Mouse (Mus musculus) lung, postnatal 10 days (tissue): ENCODE data around the gene Gne.
"Not testable (repeated sequence)": the region's sequence is repeated elsewhere in the genome, so short reads cannot be mapped to it uniquely, and the experiment has no call there.

Experiments
- DNase-seq: peaks from one replicate; pipeline ENCODE4 v3.0.0; 2021

The Gne gene

GRCm38 (mm10) chr4:44072146-44072872, 11.7 kb downstream of the Gne start:
- peak; percentile 95 for DNase-seq

DNA sequence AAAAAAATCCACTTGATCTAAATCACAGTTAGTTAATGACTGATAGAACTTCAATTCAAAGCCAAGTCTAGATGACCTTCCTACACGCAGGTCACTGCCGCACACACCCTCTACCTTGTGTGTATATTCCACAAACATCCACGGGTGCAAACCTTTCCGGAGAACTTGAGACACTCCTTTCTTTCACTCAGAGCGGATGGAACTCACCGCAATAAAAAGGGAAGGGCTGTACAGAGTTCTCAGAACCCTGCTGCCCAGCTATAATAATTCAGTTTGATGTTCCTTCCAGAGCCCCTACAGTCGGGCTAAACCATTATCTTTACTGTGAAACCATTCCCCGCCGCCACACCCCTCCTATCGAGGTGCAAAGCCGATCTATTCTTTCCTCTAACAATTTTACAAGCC, 12.2 kb downstream of the Gne start:
- DNase-seq: no peak

GRCm38 (mm10) chr4:44070641-44071040, 13.3 kb downstream of the Gne start:
- DNase-seq: no peak

DNA sequence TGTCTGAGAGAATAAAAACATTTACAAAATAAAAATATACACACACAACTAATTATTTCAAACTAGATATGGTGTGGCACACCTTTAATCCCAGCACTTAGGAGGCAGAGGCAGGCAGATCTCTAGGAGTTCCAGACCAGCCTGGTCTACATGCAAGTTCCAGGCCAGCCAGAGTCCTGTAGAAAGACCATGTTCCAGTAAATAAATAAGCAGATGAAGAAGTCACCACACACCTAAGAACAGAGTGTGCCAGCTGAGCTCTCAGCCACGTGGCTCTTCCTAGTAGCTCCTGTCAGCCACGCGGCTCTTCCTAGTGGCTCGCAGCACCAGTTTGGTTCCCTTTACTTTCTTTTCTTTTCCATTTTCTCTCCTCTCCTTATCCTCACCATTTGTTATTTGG, 14.6 kb downstream of the Gne start:
- no peak for DNase-seq

GRCm38 (mm10) chr4:44068736-44069135, 15.2 kb downstream of the Gne start:
- peak; percentile 43 for DNase-seq

- DNase-seq: no peak
Observed at GRCm38 (mm10) chr4:44066891-44067290, 17.1 kb downstream of the Gne start.

- peak; percentile 93 for DNase-seq
Observed at GRCm38 (mm10) chr4:44065355-44066025, 18.5 kb downstream of the Gne start.

DNA sequence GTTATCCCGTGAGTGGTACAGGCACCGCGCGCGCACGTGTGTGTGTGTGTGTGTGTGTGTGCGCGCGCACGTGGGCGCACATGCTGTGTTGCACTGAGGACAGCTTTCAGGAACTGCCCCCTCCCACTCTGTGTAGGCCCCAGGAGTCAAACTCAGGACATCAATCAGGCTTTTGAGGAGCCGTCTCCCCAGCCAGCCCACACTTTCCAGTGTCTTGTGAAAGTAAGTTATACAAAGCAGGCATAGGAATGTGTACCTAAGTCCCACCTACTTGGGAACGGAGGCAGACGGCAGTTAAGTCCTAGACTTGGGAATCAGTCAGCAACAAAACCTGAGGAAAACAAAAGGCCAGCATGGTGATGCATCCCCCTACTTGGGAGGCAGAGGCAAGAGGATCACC, 21.2 kb downstream of the Gne start:
- no peak for DNase-seq

DNA sequence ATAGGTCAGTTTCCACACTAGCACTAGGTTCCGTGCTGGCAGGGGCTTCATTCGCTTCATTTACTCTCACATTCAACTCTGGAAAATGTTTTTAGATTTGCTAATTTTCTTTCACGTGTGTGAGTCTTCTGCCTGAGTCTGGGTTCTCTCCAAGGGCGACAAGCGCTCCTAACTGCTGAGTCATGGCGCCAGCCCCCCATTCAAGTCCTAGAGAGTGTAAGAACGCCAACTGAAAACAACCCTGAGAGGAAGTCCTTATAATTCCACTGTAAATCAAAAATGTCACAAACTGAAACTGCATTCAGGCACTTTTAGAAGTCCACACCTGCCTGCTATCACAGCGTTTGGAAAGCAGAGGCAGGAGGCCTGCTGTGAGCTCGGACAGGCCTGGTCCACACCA, 21.9 kb downstream of the Gne start:
- DNase-seq: no peak

DNA sequence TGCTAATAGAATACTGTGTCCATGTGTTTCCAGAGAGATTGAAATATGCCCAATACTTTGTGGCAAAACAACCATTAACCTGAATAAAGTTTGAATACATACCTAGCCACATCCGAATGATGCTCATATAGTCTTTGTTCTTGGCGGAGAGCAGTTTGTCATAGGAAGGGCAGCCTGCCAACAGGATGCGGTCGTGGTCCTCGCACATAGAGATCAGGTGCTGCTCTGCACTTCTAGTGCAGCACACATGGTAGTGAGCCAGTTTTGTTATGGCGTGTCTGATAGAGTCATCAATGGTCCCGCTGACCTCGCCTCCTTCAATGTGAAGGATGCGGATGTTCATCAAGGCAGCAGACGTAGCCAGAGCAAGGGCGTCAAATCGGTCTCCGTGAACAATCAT, 24.3 kb downstream of the Gne start:
- DNase-seq: no peak

DNA sequence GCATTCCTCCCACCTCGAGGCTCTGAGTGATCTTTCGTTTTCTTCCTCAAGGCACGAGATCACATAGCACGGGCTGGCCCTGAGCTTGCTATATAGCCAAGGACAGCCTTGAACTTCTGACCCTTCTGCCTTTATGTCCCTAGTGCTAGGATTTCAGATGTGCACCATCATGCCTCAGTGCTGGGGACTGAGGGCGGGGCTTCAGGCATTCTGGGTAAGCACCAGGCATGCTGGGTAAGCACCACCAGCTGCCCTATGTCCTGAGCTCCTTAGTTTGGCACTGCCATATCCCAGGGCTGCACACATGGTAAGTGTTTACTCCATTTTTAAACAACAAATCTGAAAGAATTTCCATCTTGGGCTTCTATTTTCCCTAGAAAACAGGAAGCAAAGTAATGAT, 34.2 kb downstream of the Gne start:
- peak; percentile 30 for DNase-seq

DNA sequence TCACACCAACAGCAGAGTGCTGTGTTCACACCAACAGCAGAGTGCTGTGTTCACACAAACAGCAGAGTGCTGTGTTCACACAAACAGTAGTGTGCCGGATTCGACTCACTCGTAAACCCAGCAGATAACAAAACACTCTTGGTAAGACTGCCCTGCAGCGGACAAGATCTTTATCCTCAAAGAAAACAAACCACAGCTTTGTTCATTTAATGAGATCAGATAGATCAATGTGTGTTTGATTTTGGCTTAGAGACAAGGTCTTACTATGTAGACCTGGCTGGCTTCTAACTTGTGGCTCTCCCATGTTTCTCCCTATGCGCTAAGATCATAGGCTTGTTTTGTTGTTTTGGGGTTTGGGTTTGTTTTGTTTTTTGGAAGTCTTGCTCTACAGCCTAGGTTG, 37.9 kb downstream of the Gne start:
- DNase-seq: no peak

- no peak for DNase-seq
Observed at GRCm38 (mm10) chr4:44044685-44045356, 39.2 kb downstream of the Gne start.

DNA sequence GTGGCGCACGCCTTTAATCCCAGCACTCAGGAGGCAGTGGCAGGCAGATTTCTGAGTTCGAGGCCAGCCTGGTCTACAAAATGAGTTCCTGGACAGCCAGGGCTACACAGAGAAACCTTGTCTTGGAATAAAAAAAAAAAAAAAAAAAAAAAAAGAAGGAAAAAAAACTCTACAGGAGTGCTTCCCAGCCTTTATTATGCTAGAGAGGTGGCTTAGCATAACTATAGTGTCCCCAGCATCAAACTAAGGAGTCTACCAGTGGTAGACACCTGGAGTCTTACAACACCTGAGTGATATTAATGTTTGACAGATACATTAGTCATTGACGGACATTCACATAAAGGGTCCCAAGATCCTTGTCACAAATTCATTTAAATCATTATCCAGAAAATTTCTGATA, 40.8 kb downstream of the Gne start:
- not testable (repeated sequence) for DNase-seq

- DNase-seq: no peak
Observed at GRCm38 (mm10) chr4:44042429-44042828, 41.5 kb downstream of the Gne start.

DNA sequence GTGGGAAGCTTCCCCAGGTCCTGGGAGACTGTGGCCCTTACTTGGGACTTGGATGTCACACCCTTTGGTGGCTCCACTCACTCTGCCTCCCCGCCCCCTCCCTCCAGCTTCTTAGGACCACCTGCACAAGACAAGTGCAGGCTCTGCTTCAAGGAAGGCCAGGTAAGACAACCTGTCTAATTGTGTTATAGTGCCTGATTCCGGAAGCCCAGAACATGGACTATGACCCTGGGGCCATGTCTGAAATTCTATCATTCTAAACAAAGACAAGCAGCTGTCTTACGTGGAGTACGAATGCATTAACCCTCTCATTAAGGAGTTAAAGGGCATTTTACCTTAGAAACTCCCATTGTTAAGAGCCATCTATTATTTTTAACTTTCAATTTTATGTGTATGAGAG, 43.2 kb downstream of the Gne start:
- no peak for DNase-seq

GRCm38 (mm10) chr4:44036455-44036854, 47.5 kb downstream of the Gne start:
- DNase-seq: no peak

- no peak for DNase-seq
Observed at GRCm38 (mm10) chr4:44031521-44031920, 52.5 kb downstream of the Gne start.

GRCm38 (mm10) chr4:44029661-44030066, 54.3 kb downstream of the Gne start:
- no peak for DNase-seq

DNA sequence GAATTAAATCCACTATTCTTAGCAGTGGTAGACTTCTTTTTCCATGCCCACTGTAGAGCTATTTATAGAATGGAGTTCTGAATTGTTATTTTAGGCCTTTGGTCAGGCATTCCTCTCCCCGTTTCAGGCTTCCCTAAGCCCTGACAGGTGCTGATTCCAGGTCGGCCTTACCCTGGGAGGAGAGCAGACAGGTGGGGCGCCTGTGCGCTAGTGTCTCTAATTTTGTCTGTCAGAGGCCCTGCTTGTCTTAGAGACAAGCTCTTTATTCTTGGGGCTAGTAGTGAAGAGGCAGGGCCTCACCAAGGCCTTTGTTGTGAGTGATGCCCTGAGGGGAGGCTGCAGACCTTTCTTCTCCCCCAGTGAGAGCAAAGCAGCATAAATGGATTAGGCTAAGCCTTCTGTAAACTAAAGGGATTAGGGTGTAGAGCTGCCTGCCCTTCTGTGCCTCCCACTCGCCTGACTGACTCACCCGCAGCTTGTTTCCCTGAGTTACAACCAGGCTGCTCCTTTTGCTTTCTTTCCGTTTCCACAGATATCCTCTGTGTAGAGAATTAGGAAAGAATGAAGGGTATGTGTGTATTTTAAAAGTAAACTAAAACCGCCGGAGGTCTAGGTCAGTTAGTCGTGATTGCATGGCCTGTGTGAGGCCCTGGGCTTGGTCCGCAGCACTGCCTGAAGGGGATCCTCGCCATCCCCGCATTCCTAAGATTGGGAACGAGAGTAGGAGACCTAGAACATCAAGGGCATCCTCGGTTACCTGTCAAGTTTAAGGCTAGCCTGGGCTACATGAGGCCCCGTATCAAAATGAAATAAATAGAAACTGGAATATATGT, 55.5 kb downstream of the Gne start:
- DNase-seq: no peak

DNA sequence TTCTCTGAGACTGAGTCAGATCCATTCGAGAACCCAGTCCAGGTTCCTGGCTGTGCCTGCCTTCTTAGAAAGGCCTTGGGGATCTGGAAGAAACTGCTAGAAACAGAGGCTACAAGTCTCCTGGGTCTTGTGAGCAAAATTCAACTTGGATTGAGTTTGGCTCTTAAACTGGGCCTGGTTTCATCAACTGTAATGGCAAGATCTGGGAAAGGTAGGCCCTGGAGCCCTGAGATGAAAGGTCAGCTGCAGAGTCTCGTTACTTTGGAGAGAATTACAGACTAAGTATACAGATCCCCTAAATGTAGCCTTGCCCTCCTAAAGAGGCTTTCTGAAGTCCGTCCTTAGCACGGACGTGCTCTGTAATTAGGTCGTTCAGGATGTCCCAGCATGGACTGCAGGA, 58.4 kb downstream of the Gne start:
- DNase-seq: no peak

DNA sequence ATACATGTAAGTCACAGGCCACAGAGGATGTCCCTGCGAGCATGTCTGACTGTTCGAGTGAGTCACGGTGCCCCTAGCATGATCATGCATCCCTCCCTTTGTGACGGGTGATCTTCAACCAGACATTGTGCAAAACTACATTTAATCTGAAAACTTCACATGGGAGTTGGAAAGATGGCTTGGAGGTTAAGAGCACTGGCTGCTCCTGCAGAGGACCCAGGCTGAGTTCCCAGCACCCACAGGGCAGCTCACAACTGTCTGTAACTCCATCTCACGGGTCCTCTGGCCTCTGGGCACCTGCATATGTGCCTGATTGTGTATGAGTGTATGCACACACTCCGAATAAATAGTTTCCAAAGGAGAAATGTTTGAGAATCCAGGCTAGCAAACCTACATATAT, 59.7 kb downstream of the Gne start:
- DNase-seq: no peak

- DNase-seq: no peak
Observed at GRCm38 (mm10) chr4:44023681-44024080, 60.3 kb downstream of the Gne start.
